Mouse (Mus musculus) heart, embryonic 13.5 days (tissue): ENCODE results near the gene Adra1b. TPM values are rescaled to one million over a fixed set of nuclear protein-coding genes. Genes with fewer than 3 reads are reported as not detected.

Source experiments
- ATAC-seq: fragments of 200-750 bp; cut with Nextera tagmentation; 2 replicates; pipeline ENCODE4 v1.8.0; 2017; ENCODE audit warnings: moderate TSS enrichment; ENCODE audit not compliant: insufficient number of reproducible peaks, low FRiP score, low TSS enrichment; ENCODE audit errors: extremely low read depth
- H3K27ac ChIP-seq: fragments of 300-500 bp; sonication (generic); replicated peaks from 2 replicates; pipeline ENCODE4 v1.5.1; 2015; ENCODE audit warnings: moderate library complexity, mild to moderate bottlenecking, inconsistent platforms
- H3K27me3 ChIP-seq: fragments of 300-500 bp; sonication (generic); replicated peaks from 2 replicates; pipeline ENCODE4 v1.6.1; 2015; ENCODE audit warnings: mild to moderate bottlenecking, inconsistent platforms
- H3K36me3 ChIP-seq: fragments of 300-500 bp; sonication (generic); 2 replicates; pipeline ENCODE4 v1.6.1; 2015; ENCODE audit warnings: mild to moderate bottlenecking, inconsistent platforms
- H3K4me1 ChIP-seq: fragments of 300-500 bp; sonication (generic); 2 replicates; pipeline ENCODE4 v1.6.1; 2015; ENCODE audit warnings: inconsistent platforms
- H3K4me2 ChIP-seq: fragments of 300-500 bp; sonication (generic); 2 replicates; pipeline ENCODE4 v1.6.1; 2015; ENCODE audit warnings: inconsistent platforms, mild to moderate bottlenecking, moderate library complexity
- H3K4me3 ChIP-seq: fragments of 300-500 bp; sonication (generic); 2 replicates; pipeline ENCODE4 v1.5.1; 2015; ENCODE audit warnings: moderate library complexity, mild to moderate bottlenecking, inconsistent platforms
- H3K9ac ChIP-seq: fragments of 300-500 bp; sonication (generic); 2 replicates; pipeline ENCODE4 v1.6.1; 2015; ENCODE audit warnings: inconsistent platforms, mild to moderate bottlenecking, moderate library complexity
- H3K9me3 ChIP-seq: fragments of 300-500 bp; sonication (generic); 2 replicates; pipeline ENCODE4 v1.6.1; 2016; ENCODE audit warnings: inconsistent platforms
- WGBS: fragments of 180-500 bp; shearing (Covaris S2); methylation state at CpG from one replicate; pipeline ENCODE4 v1.1.7; 2015; ENCODE audit warnings: mixed read lengths; 5-methylcytosine and 5-hydroxymethylcytosine counted together
- polyA plus RNA-seq: library from polyadenylated mRNA; unstranded; fragments of >200 nt; fragmentation: Nextera tagmentation; extraction: Ambion mirVana; gene quantifications from 2 replicates; pipeline ENCODE4 v1.2.1, GENCODE M21; 2015

The Adra1b gene
- polyA plus RNA-seq, 1 experiment from 2014 or later, result 5.8 TPM

DNA sequence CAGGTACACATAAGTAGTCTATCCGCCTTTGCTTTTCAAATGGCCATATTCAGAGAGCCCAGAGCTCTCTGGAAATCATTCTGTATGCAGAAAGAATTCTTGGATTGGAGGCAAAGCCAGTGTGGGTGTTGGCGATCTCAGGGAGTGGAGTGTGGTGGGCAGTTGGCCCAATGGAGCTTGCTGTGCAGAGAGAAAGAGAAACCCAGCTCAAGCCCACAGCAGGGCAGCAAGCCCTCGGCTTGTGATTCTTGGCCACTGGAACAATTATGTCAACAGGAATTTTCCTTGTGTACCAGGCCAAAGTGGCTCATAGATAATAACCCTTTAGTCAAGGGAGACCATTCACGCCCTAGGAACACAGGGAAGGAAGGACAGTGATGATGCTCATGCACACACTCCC is 53.0 kb downstream of the Adra1b start:
- Histone ChIP-seq H3K9ac (no peak overlapping the region), H3K27ac (no peak overlapping the region), H3K36me3 (no peaks in the 10 kb centered on the region), H3K4me1 (0 out of 2 replicates have a peak, but pooled peaks cover 3% of the 10 kb centered on the region), H3K27me3 (no peaks in the 10 kb centered on the region), H3K9me3 (no peaks in the 10 kb centered on the region), H3K4me2 (no peak overlapping the region), H3K4me3 (no peak overlapping the region)
- 70% methylated on average over 4 of the region's 4 CpGs for WGBS
- ATAC-seq, result no peak

DNA sequence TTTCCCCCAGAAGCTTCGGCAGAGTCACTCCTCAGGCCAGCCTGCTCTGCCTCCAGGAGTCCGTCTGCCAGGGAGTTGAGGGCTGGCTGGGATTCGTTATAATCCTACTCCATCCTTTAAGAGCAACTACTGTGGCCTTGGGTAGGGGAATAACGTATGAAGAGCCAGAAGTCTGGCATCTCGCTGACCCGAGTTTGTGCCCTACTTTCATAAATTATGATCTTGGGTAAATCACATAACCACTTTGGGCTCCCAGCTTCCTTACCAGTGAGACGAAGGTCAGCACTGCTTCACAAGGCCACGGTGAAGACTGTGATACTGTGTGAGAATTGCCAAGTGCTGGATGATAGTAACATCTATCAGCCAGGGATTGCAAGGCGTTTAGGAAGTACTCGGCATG is 59.4 kb downstream of the Adra1b start:
- Histone ChIP-seq H3K27ac (no peak overlapping the region), H3K9ac (no peak overlapping the region), H3K4me2 (no peak overlapping the region), H3K9me3 (no peaks in the 10 kb centered on the region), H3K27me3 (peaks cover 24% of the 10 kb centered on the region), H3K4me1 (no peaks in the 10 kb centered on the region), H3K36me3 (no peaks in the 10 kb centered on the region), H3K4me3 (no peak overlapping the region)
- WGBS, result 73% methylated on average over 10 of the region's 10 CpGs
- no peak for ATAC-seq

DNA sequence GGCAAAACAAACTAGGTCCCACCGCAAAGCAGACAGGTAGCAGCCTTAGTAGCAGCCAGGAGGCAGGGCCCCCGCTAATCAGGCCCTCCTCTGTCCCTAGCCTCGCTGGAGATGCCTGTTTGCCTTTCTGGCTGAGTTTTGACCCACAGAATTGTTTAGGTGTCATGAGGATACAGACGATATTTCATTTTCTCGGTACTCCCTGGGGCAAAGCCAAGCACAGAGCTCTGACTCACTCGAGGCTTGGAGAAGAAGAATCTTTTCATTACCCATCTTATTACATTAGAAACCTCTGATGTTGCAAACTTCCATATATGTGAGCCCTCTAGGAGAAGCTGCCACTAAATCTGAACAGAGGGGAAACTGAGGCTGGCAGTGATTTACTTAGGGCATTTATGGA is 60.5 kb downstream of the Adra1b start:
- H3K27me3 ChIP-seq, result peaks cover 30% of the 10 kb centered on the region
- H3K4me3 ChIP-seq, result no peak overlapping the region
- H3K9me3 ChIP-seq, result no peaks in the 10 kb centered on the region
- no peak overlapping the region for H3K4me2 ChIP-seq
- H3K27ac ChIP-seq, result no peak overlapping the region
- WGBS, result 59% methylated on average over 6 of the region's 6 CpGs
- H3K36me3 ChIP-seq, result no peaks in the 10 kb centered on the region
- peaks cover 4% of the 10 kb centered on the region; the same call in 1 of the 2 replicates for H3K4me1 ChIP-seq
- no peak for ATAC-seq
- no peak overlapping the region for H3K9ac ChIP-seq

GRCm38 (mm10) chr11:43835880-43836740 is 64.9 kb downstream of the Adra1b start:
- Histone ChIP-seq H3K4me3 (peak overlapping the region; percentile 73), H3K27ac (peak overlapping the region; percentile 64), H3K27me3 (peaks cover 46% of the 10 kb centered on the region), H3K9me3 (no peaks in the 10 kb centered on the region), H3K4me2 (peak overlapping the region; percentile 80), H3K4me1 (peaks cover 20% of the 10 kb centered on the region; the same call in 1 of the 2 replicates), H3K36me3 (no peaks in the 10 kb centered on the region), H3K9ac (peak overlapping the region; percentile 86)
- 4% methylated on average over 68 of the region's 68 CpGs for WGBS
- peak; percentile 73; the same call in 1 of the 2 replicates for ATAC-seq

- Histone ChIP-seq H3K27me3 (peaks cover 46% of the 10 kb centered on the region), H3K9me3 (no peaks in the 10 kb centered on the region), H3K36me3 (no peaks in the 10 kb centered on the region), H3K9ac (peak overlapping the region; percentile 86), H3K4me2 (peak overlapping the region; percentile 80), H3K4me1 (peaks cover 20% of the 10 kb centered on the region; the same call in 1 of the 2 replicates), H3K27ac (no peak overlapping the region), H3K4me3 (peak overlapping the region; percentile 73)
- ATAC-seq, result no peak
- WGBS, result 91% methylated on average over 15 of the region's 15 CpGs
Observed at GRCm38 (mm10) chr11:43835456-43835855, 65.6 kb downstream of the Adra1b start.

GRCm38 (mm10) chr11:43834531-43834930 is 66.5 kb downstream of the Adra1b start:
- WGBS, result 45% methylated on average over 11 of the region's 11 CpGs
- peak overlapping the region; percentile 71 for H3K9ac ChIP-seq
- H3K4me1 ChIP-seq, result peaks cover 20% of the 10 kb centered on the region; the same call in 1 of the 2 replicates
- H3K36me3 ChIP-seq, result no peaks in the 10 kb centered on the region
- peak overlapping the region; percentile 73 for H3K4me3 ChIP-seq
- H3K27ac ChIP-seq, result no peak overlapping the region
- H3K4me2 ChIP-seq, result peak overlapping the region; percentile 80
- H3K9me3 ChIP-seq, result no peaks in the 10 kb centered on the region
- H3K27me3 ChIP-seq, result peaks cover 43% of the 10 kb centered on the region
- no peak for ATAC-seq

- H3K9me3 ChIP-seq, result no peaks in the 10 kb centered on the region
- no peak overlapping the region for H3K4me2 ChIP-seq
- 65% methylated on average over 4 of the region's 4 CpGs for WGBS
- no peak overlapping the region for H3K9ac ChIP-seq
- ATAC-seq, result no peak
- H3K36me3 ChIP-seq, result no peaks in the 10 kb centered on the region
- no peak overlapping the region for H3K27ac ChIP-seq
- no peak overlapping the region for H3K4me3 ChIP-seq
- peaks cover 20% of the 10 kb centered on the region; the same call in 1 of the 2 replicates for H3K4me1 ChIP-seq
- peaks cover 22% of the 10 kb centered on the region for H3K27me3 ChIP-seq
Observed at GRCm38 (mm10) chr11:43831530-43831929, 69.5 kb downstream of the Adra1b start.

DNA sequence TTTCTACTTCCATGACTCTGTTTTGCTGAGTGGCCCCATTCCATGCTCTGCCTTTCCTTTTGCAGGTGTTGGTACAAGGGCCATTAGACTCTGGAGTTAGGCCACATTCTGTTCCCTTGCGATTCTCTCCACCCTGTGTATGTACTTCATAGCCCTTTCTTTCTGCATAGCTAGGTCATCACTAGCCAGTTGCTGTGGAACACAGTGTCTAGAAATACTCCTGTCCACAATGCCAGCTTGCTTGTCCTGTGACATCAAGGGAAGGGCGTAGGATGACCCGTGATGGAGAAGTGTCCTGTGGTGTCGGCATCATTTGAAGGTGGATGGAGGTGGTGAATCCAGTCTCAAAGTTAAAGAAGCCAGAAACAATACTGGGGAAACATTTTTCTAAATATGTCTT is 74.2 kb downstream of the Adra1b start:
- Histone ChIP-seq H3K36me3 (no peaks in the 10 kb centered on the region), H3K27me3 (no peaks in the 10 kb centered on the region), H3K9me3 (no peaks in the 10 kb centered on the region), H3K27ac (no peak overlapping the region), H3K4me2 (no peak overlapping the region), H3K4me1 (peaks cover 17% of the 10 kb centered on the region), H3K4me3 (no peak overlapping the region), H3K9ac (no peak overlapping the region)
- ATAC-seq, result no peak
- WGBS, result 85% methylated on average over 4 of the region's 4 CpGs

- no peak overlapping the region for H3K4me2 ChIP-seq
- H3K27ac ChIP-seq, result peak overlapping the region; percentile 70
- 49% methylated on average over 5 of the region's 5 CpGs for WGBS
- H3K36me3 ChIP-seq, result no peaks in the 10 kb centered on the region
- no peak overlapping the region for H3K4me3 ChIP-seq
- H3K9ac ChIP-seq, result no peak overlapping the region
- H3K4me1 ChIP-seq, result peaks cover 32% of the 10 kb centered on the region
- no peak for ATAC-seq
- H3K9me3 ChIP-seq, result no peaks in the 10 kb centered on the region
- H3K27me3 ChIP-seq, result no peaks in the 10 kb centered on the region
Observed at GRCm38 (mm10) chr11:43823349-43823748, 77.7 kb downstream of the Adra1b start.

DNA sequence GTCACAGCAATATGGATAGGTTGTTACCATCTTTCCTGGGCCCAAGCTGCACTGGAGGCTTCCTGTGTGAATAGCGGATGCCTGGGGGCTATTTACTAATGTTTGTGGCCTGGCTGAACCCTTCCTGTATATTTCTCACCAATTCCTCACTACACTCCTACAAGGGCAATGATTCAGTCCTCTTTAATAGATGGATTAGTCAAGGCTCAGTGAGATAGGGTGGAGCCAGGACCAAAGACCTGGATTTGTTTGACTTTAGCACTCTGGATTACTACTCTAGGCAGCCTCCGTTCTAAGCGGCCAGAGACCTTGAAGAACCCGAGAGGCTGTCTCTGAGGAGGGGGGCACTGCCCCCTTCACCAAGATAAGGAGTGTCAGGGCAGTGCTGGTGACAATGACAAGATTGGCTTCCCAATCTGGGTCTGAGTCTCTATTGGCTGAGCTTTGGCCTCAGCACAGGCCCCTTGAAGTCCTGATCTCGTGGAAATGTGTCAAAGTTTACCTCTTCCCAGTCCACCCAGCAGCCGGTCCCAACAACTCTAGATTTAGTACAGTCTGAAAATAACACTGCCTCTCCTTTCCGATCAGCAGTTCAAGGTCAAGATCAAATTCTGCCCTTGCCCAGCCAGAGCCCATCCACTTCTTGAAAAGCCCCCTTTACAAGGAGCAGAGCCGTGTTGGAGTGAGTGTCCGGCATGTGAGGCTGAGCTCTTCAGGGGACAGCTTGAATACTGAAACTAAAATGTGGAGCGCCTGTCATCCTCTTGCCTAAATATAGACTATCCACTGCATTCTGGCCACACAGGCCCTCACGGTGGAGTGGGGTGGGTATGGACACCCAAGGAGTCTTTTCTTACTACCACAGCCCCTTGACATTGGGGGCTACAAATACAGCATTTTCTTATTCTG is 80.2 kb downstream of the Adra1b start:
- H3K9me3 ChIP-seq, result no peaks in the 10 kb centered on the region
- H3K4me1 ChIP-seq, result peaks cover 30% of the 10 kb centered on the region
- H3K27me3 ChIP-seq, result no peaks in the 10 kb centered on the region
- H3K9ac ChIP-seq, result 0 out of 2 replicates have a peak overlapping the region, but pooled peaks have one; percentile 6
- no peak; the same call in 1 of the 2 replicates for ATAC-seq
- peak overlapping the region; percentile 47 for H3K4me2 ChIP-seq
- H3K27ac ChIP-seq, result peak overlapping the region; percentile 87
- WGBS, result 33% methylated on average over 11 of the region's 11 CpGs
- no peaks in the 10 kb centered on the region for H3K36me3 ChIP-seq
- H3K4me3 ChIP-seq, result no peak overlapping the region

GRCm38 (mm10) chr11:43817368-43817923 is 83.6 kb downstream of the Adra1b start:
- Histone ChIP-seq H3K27me3 (no peaks in the 10 kb centered on the region), H3K36me3 (no peaks in the 10 kb centered on the region), H3K27ac (no peak overlapping the region), H3K9ac (no peak overlapping the region), H3K9me3 (no peaks in the 10 kb centered on the region), H3K4me1 (peaks cover 25% of the 10 kb centered on the region), H3K4me3 (no peak overlapping the region), H3K4me2 (no peak overlapping the region)
- 72% methylated on average over 9 of the region's 9 CpGs for WGBS
- no peak for ATAC-seq
